Mouse (Mus musculus) midbrain, embryonic 14.5 days (tissue): ENCODE measurements around the gene Atp2c2. TPM values are rescaled to one million over a fixed set of nuclear protein-coding genes. Genes with fewer than 3 reads are reported as not detected.

Experiments used
- ATAC-seq: fragments of 200-750 bp; cut with Nextera tagmentation; 2 replicates; pipeline ENCODE4 v1.8.0; 2017; ENCODE audit warnings: moderate number of reproducible peaks, moderate library complexity; ENCODE audit not compliant: low FRiP score, low TSS enrichment
- DNase-seq: peaks from one replicate; pipeline ENCODE4 v3.0.0-alpha.2; 2015
- H3K27ac ChIP-seq: fragments of 300-500 bp; sonication (generic); replicated peaks from 2 replicates; pipeline ENCODE4 v1.5.1; 2014; ENCODE audit warnings: mild to moderate bottlenecking, low read depth, low read length, moderate library complexity
- H3K27me3 ChIP-seq: fragments of 300-500 bp; sonication (generic); 2 replicates; pipeline ENCODE4 v1.6.1; 2014; ENCODE audit warnings: low read length, control low read depth, mixed read lengths; ENCODE audit not compliant: control insufficient read depth, insufficient read depth
- H3K36me3 ChIP-seq: fragments of 300-500 bp; sonication (generic); 2 replicates; pipeline ENCODE4 v1.6.1; 2014; ENCODE audit warnings: low read length, control low read depth; ENCODE audit not compliant: control insufficient read depth, insufficient read depth
- H3K4me1 ChIP-seq: fragments of 300-500 bp; sonication (generic); 2 replicates; pipeline ENCODE4 v1.6.1; 2014; ENCODE audit warnings: mild to moderate bottlenecking, antibody characterized with exemption, low read length, control low read depth; ENCODE audit not compliant: control insufficient read depth, insufficient read depth
- H3K4me2 ChIP-seq: fragments of 300-500 bp; sonication (generic); 2 replicates; pipeline ENCODE4 v1.6.1; 2014; ENCODE audit warnings: mild to moderate bottlenecking, low read length, moderate library complexity
- H3K4me3 ChIP-seq: fragments of 300-500 bp; sonication (generic); replicated peaks from 2 replicates; pipeline ENCODE4 v1.5.1; 2014; ENCODE audit warnings: low read depth, low read length
- H3K9ac ChIP-seq: fragments of 300-500 bp; sonication (generic); replicated peaks from 2 replicates; pipeline ENCODE4 v1.6.1; 2014; ENCODE audit warnings: mild to moderate bottlenecking, low read length, moderate library complexity
- H3K9me3 ChIP-seq: fragments of 300-500 bp; sonication (generic); 2 replicates; pipeline ENCODE4 v1.6.1; 2016; ENCODE audit warnings: low read length, control low read depth, mixed read lengths; ENCODE audit not compliant: control insufficient read depth
- WGBS: fragments of 180-500 bp; shearing (Covaris S2); extraction: QIAGEN DNeasy Blood & Tissue Kit; methylation state at CpG from one replicate; pipeline ENCODE4 v1.1.7; 2014; 5-methylcytosine and 5-hydroxymethylcytosine counted together
- polyA plus RNA-seq: library from polyadenylated mRNA; unstranded; fragments of >200 nt; fragmentation: Nextera tagmentation; extraction: Ambion mirVana; gene quantifications from 2 replicates; pipeline ENCODE4 v1.2.1, GENCODE M21; 2014

Gene Atp2c2
- polyA plus RNA-seq, 1 experiment from 2014 or later = 0.08 TPM

GRCm38 (mm10) chr8:119765311-119765710 is 65.5 kb downstream of the Atp2c2 start:
- 85% methylated on average over 10 of the region's 10 CpGs for WGBS
- peaks cover 44% of the 10 kb centered on the region for H3K36me3 ChIP-seq
- H3K4me1 ChIP-seq = no peaks in the 10 kb centered on the region
- ATAC-seq (no peak), DNase-seq (no peak)
- H3K4me3 ChIP-seq = no peak overlapping the region
- H3K9me3 ChIP-seq = no peaks in the 10 kb centered on the region
- H3K9ac ChIP-seq = no peak overlapping the region
- no peaks in the 10 kb centered on the region for H3K27me3 ChIP-seq
- no peak overlapping the region for H3K4me2 ChIP-seq
- no peak overlapping the region for H3K27ac ChIP-seq

- no peak overlapping the region for H3K4me3 ChIP-seq
- H3K36me3 ChIP-seq = peaks cover 41% of the 10 kb centered on the region
- H3K27me3 ChIP-seq = no peaks in the 10 kb centered on the region
- 86% methylated on average over 22 of the region's 22 CpGs for WGBS
- H3K4me1 ChIP-seq = no peaks in the 10 kb centered on the region
- H3K9me3 ChIP-seq = no peaks in the 10 kb centered on the region
- no peak overlapping the region for H3K9ac ChIP-seq
- DNase-seq (no peak), ATAC-seq (no peak)
- no peak overlapping the region for H3K4me2 ChIP-seq
- H3K27ac ChIP-seq = no peak overlapping the region
These were observed 66.1 kb downstream of the Atp2c2 start for GRCm38 (mm10) chr8:119765761-119766444.

- peaks cover 13% of the 10 kb centered on the region for H3K4me1 ChIP-seq
- ATAC-seq (no peak), DNase-seq (no peak)
- no peaks in the 10 kb centered on the region for H3K9me3 ChIP-seq
- H3K36me3 ChIP-seq = no peaks in the 10 kb centered on the region
- H3K4me3 ChIP-seq = no peak overlapping the region
- H3K9ac ChIP-seq = 0 out of 2 replicates have a peak overlapping the region, but pooled peaks have one; percentile 60
- no peaks in the 10 kb centered on the region for H3K27me3 ChIP-seq
- WGBS = 87% methylated on average over 7 of the region's 7 CpGs
- H3K27ac ChIP-seq = no peak overlapping the region
- peak overlapping the region; percentile 74; the same call in 1 of the 2 replicates for H3K4me2 ChIP-seq
These were observed 76.9 kb downstream of the Atp2c2 start for GRCm38 (mm10) chr8:119776668-119777245.

GRCm38 (mm10) chr8:119777765-119778164 is 78.0 kb downstream of the Atp2c2 start:
- peaks cover 13% of the 10 kb centered on the region for H3K4me1 ChIP-seq
- ATAC-seq (no peak), DNase-seq (peak; percentile 49)
- no peaks in the 10 kb centered on the region for H3K27me3 ChIP-seq
- peak overlapping the region; percentile 49 for H3K4me3 ChIP-seq
- peak overlapping the region; percentile 74 for H3K4me2 ChIP-seq
- 12% methylated on average over 7 of the region's 7 CpGs for WGBS
- no peaks in the 10 kb centered on the region for H3K9me3 ChIP-seq
- peak overlapping the region; percentile 82 for H3K27ac ChIP-seq
- peak overlapping the region; percentile 60 for H3K9ac ChIP-seq
- H3K36me3 ChIP-seq = no peaks in the 10 kb centered on the region

- H3K4me1 ChIP-seq = peaks cover 13% of the 10 kb centered on the region
These were observed 78.5 kb downstream of the Atp2c2 start, which contains the start of gene Tldc1 for GRCm38 (mm10) chr8:119778263-119778662. Gene Tldc1 (minus strand): TSS chr8:119778416.

GRCm38 (mm10) chr8:119779013-119779737 is 79.4 kb downstream of the Atp2c2 start:
- Histone ChIP-seq H3K9me3 (no peaks in the 10 kb centered on the region), H3K4me1 (peaks cover 13% of the 10 kb centered on the region), H3K4me2 (peak overlapping the region; percentile 74), H3K4me3 (no peak overlapping the region), H3K36me3 (no peaks in the 10 kb centered on the region), H3K9ac (no peak overlapping the region), H3K27me3 (no peaks in the 10 kb centered on the region), H3K27ac (peak overlapping the region; percentile 71)
- DNase-seq (peak; percentile 91), ATAC-seq (0 out of 2 replicates have a peak, but pooled peaks have one; percentile 7)
- 23% methylated on average over 14 of the region's 14 CpGs for WGBS

More at GRCm38 (mm10) chr8:119778263-119778662, 78.5 kb downstream of the Atp2c2 start, which contains the start of gene Tldc1:
- Histone ChIP-seq H3K4me3 (peak within 1 kb of the TSS; percentile 49), H3K36me3 (no peaks in the 10 kb centered on the region), H3K9me3 (no peaks in the 10 kb centered on the region), H3K27ac (peak within 1 kb of the TSS; percentile 82), H3K9ac (peak within 1 kb of the TSS; percentile 60), H3K27me3 (no peaks in the 10 kb centered on the region), H3K4me2 (peak within 1 kb of the TSS; percentile 74)
- ATAC-seq (peak; percentile 96), DNase-seq (peak; percentile 99)
- under 1% methylated on average over 18 of the region's 18 CpGs for WGBS

- H3K27me3 ChIP-seq = no peaks in the 10 kb centered on the region
- H3K4me3 ChIP-seq = no peak overlapping the region
- no peak overlapping the region for H3K4me2 ChIP-seq
- no peak overlapping the region for H3K27ac ChIP-seq
- DNase-seq = no peak
- no peak overlapping the region for H3K9ac ChIP-seq
- no peaks in the 10 kb centered on the region for H3K36me3 ChIP-seq
- 83% methylated on average over 9 of the region's 9 CpGs for whole genome bisulfite sequencing
- H3K4me1 ChIP-seq = peaks cover 13% of the 10 kb centered on the region
- no peaks in the 10 kb centered on the region for H3K9me3 ChIP-seq
- no peak for ATAC-seq
These were observed 80.7 kb downstream of the Atp2c2 start for GRCm38 (mm10) chr8:119780402-119781049.

GRCm38 (mm10) chr8:119781086-119781840 is 81.5 kb downstream of the Atp2c2 start:
- no peak overlapping the region for H3K9ac ChIP-seq
- H3K4me1 ChIP-seq = peaks cover 15% of the 10 kb centered on the region
- H3K27me3 ChIP-seq = no peaks in the 10 kb centered on the region
- WGBS = 68% methylated on average over 4 of the region's 4 CpGs
- no peak overlapping the region for H3K4me2 ChIP-seq
- DNase-seq (no peak), ATAC-seq (no peak)
- H3K27ac ChIP-seq = no peak overlapping the region
- no peaks in the 10 kb centered on the region for H3K36me3 ChIP-seq
- no peak overlapping the region for H3K4me3 ChIP-seq
- no peaks in the 10 kb centered on the region for H3K9me3 ChIP-seq
